Comparison of ENCODE assay signal across 1 mouse cellular context in the genomic region with DNA sequence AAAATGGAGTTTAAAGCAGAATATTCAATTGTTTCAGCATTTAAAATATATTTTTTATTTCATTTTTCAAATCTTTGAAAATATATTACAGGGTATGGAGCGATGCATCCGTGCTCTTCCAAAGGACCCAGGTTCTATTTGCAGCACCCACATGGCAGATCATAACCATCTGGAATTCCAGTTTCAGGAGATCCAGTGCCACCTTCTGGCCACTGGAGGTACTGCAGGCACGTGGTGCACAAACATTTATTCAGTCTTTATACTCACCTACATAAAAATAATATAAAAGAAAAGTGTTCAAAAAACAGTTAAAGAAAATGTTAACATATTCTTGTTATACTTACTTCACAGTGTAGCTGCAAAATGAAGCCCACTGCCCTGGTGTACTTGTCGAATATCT.
TF ChIP-seq lines count a peak whose summit lies in the region.

No protein-coding gene starts in this region.

TF ChIP-seq in MEL, 35 proteins besides CTCF, POLR2A, EP300 and RAD21:
- no peak for TF ChIP-seq CHD1 (IDR thresholded peaks at IDR 0.05; ENCODE audit: low read depth, low read length)
- peak; percentile 51; the same call in 1 of the 2 replicates for TF ChIP-seq USF1 (IDR thresholded peaks at IDR 0.05; ENCODE audit: low read depth, low read length)
- no peak for TF ChIP-seq ZNF384 (IDR thresholded peaks at IDR 0.05; ENCODE audit: low read depth, low read length)
- no peak for TF ChIP-seq MAFK (IDR thresholded peaks at IDR 0.05; ENCODE audit: borderline replicate concordance, low read depth, low read length)
- no peak for TF ChIP-seq BHLHE40 (IDR thresholded peaks at IDR 0.05; ENCODE audit: borderline replicate concordance, low read depth, low read length)
- 0 out of 2 replicates have a peak, but pooled peaks have one; percentile 32 for TF ChIP-seq ZC3H11A (IDR thresholded peaks at IDR 0.05; ENCODE audit: low read depth, low read length)
- no peak for TF ChIP-seq HCFC1 (IDR thresholded peaks at IDR 0.05; ENCODE audit: low read depth, low read length)
- no peak for TF ChIP-seq TBP (IDR thresholded peaks at IDR 0.05; ENCODE audit: low read depth, low read length)
- TF ChIP-seq TCF12 (IDR thresholded peaks at IDR 0.05; ENCODE audit: low read depth, low read length): no peak
- no peak for TF ChIP-seq MXI1 (IDR thresholded peaks at IDR 0.05; ENCODE audit: low read depth, low read length)
- no peak for TF ChIP-seq ETS1 (IDR thresholded peaks at IDR 0.05; ENCODE audit: low read depth, low read length)
- TF ChIP-seq MYC (IDR thresholded peaks at IDR 0.05; ENCODE audit: low read depth, low read length): peak; percentile 74; the same call in 1 of the 2 replicates
- TF ChIP-seq POLR2AphosphoS5 (IDR thresholded peaks at IDR 0.05; ENCODE audit: borderline replicate concordance, low read depth, low read length): no peak
- peak; percentile 62 for TF ChIP-seq SMC3 (IDR thresholded peaks at IDR 0.05; ENCODE audit: low read depth, low read length)
